Mouse (Mus musculus): ENCODE data around the gene Smyd3. TPM values are rescaled to one million over a fixed set of nuclear protein-coding genes. Genes with fewer than 3 reads are reported as not detected.

Smyd3 gene
- polyA plus RNA-seq, 1 experiment from 2014 or later, result 13.1 TPM

DNA sequence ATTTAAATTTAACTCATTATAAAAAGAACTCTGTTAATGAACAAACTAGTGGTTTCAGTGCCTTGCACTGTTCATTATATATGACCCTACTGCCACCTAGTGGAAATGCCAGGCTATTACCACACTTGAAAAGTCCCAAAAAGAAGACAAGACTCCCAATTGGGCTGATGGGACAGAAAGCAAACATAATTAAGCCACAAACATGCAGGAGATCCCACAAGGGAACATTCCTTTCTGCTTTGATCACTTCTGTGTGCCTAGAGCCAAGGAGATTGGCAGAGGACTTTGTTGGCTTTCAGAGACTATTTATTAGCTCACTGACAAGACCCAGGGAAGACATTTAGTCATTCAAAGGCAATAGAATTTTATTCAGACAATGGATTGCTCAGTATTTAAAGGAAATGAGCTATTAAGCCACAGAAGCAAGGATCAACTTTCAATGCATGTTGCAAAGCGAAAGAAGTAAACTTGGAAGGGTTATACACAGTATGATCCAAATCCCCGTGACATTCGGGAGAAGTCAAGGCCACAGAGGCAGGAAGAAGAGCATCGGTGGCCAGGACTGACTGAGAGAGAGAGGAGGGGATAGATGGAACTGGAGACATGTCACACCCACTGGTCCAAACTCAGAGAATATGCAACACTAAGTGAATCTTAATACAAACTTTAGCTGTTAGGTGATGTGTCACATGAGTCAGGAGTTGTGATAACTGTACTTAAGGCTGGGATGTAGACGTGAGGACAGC, 40.5 kb downstream of the Smyd3 start:
- no peaks in the 10 kb centered on the region for H3K4me1 ChIP-seq (ENCODE audit: control insufficient read depth, insufficient read depth, low read length)
- H3K36me3 ChIP-seq (ENCODE audit: control insufficient read depth, insufficient read depth, low read length), result no peaks in the 10 kb centered on the region
- no peaks in the 10 kb centered on the region for H3K27me3 ChIP-seq (ENCODE audit: control insufficient read depth, insufficient read depth, low read length)
- no peak overlapping the region for H3K27ac ChIP-seq (ENCODE audit: low read depth, low read length)
- WGBS, result 76% methylated on average over 5 of the region's 5 CpGs
- no peak overlapping the region for H3K4me2 ChIP-seq
- H3K9ac ChIP-seq (ENCODE audit: low read length), result no peak overlapping the region
- peak; percentile 54; the same call in 1 of the 2 replicates for ATAC-seq (ENCODE audit: low FRiP score)
- peak; percentile 93 for DNase-seq (ENCODE audit: low spot score, missing footprints)
- H3K4me3 ChIP-seq (ENCODE audit: low read depth, low read length), result no peak overlapping the region
- H3K9me3 ChIP-seq (ENCODE audit: control insufficient read depth, low read length), result peaks cover 3% of the 10 kb centered on the region; the same call in 1 of the 2 replicates

DNA sequence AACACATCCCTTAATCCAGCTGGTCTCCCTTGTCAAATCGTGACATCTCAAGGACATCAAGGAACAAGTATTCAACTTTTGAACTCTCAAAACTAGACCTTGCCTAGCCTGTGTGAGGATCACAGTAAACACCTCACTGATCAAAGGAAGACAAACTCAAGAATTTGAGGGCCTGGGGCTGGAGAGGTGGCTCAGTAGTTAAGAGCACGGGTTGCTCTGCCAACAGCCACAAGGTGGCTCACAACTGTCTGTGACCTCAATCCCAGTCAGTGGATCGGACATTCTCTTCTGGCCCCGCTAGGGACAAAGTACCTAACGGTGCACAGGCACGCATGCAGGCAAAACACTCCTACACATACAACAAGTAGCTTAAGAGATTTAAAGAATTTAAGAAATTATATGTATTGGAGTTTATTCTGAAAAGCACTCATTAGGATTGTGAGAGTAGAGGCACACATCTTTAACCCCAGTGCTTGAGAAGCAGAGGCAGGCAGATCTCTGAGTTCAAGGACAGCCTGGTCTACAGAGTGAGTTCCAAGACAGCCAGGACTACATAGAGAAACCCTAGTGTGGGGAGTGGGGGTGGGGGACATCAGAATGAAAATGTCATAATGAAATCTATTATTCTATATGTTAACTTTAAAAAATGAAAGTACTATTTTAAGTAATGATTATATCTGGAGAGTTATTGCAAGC, 41.2 kb downstream of the Smyd3 start:
- H3K4me2 ChIP-seq, result no peak overlapping the region
- no peak overlapping the region for H3K27ac ChIP-seq (ENCODE audit: low read depth, low read length)
- WGBS, result 67% methylated on average over 6 of the region's 6 CpGs
- H3K36me3 ChIP-seq (ENCODE audit: control insufficient read depth, insufficient read depth, low read length), result no peaks in the 10 kb centered on the region
- DNase-seq (ENCODE audit: low spot score, missing footprints) (no peak), ATAC-seq (ENCODE audit: low FRiP score) (peak; percentile 52; the same call in 1 of the 2 replicates)
- no peak overlapping the region for H3K9ac ChIP-seq (ENCODE audit: low read length)
- H3K27me3 ChIP-seq (ENCODE audit: control insufficient read depth, insufficient read depth, low read length), result no peaks in the 10 kb centered on the region
- H3K9me3 ChIP-seq (ENCODE audit: control insufficient read depth, low read length), result peaks cover 3% of the 10 kb centered on the region; the same call in 1 of the 2 replicates
- H3K4me3 ChIP-seq (ENCODE audit: low read depth, low read length), result no peak overlapping the region
- H3K4me1 ChIP-seq (ENCODE audit: control insufficient read depth, insufficient read depth, low read length), result no peaks in the 10 kb centered on the region

DNA sequence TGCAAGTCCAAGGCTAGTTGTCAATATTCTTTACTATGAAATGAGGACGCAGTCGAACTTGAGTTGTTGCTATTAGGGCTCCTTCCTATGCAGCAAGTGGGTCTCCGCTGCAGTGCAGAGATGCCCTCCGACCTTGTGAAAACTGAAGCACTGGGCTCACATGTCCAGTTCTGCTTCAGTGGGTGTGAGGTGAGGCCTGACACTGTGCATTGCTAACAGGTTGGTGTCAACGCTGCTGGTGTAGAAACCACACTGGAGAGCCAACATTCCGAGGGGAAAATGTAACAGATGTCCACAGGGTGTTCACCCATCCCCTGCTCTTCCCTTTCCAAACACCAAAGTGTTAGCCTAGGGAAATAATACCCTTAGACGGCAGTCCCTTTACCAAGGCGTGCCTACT, 43.1 kb downstream of the Smyd3 start:
- Histone ChIP-seq H3K4me1 (ENCODE audit: control insufficient read depth, insufficient read depth, low read length) (no peaks in the 10 kb centered on the region), H3K9me3 (ENCODE audit: control insufficient read depth, low read length) (peaks cover 3% of the 10 kb centered on the region; the same call in 1 of the 2 replicates), H3K4me2 (no peak overlapping the region), H3K36me3 (ENCODE audit: control insufficient read depth, insufficient read depth, low read length) (no peaks in the 10 kb centered on the region), H3K9ac (ENCODE audit: low read length) (no peak overlapping the region), H3K27ac (ENCODE audit: low read depth, low read length) (no peak overlapping the region), H3K27me3 (ENCODE audit: control insufficient read depth, insufficient read depth, low read length) (no peaks in the 10 kb centered on the region), H3K4me3 (ENCODE audit: low read depth, low read length) (no peak overlapping the region)
- ATAC-seq (ENCODE audit: low FRiP score) (no peak), DNase-seq (ENCODE audit: low spot score, missing footprints) (no peak)
- 89% methylated on average over 8 of the region's 8 CpGs for WGBS

DNA sequence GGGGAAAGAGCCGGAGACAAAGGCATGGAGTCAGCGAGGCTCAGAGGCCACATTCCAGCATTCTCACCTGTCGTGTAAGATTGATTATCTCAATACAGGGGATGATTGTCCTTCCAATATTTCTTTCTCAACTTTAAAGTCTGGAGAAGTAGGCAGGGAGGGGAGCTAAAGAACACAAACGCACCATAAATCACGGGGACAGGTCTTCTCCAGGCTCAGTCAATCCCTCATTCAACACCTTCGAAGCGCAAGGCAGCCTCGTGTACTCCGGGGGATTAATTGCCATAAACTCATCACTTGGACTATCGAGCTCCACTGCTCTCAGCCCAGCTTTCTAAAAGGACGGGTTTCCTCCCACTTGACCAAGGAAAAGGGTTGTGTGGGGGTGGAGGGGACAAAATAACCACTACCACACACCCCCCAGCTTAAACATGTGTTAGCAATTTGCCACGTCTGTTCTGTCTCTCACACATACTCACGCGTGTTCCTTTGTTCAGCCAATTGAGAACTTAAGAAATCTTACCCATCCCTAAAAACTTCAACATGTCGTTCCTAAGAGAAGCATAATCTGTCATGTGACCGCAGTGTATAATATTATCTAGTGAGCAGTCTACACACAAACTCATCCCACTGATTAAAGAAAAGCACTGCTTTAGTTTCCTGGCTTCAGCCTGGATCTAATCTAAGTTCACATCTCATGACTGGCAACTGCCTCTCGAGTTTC, 43.8 kb downstream of the Smyd3 start:
- no peak overlapping the region for H3K27ac ChIP-seq (ENCODE audit: low read depth, low read length)
- no peaks in the 10 kb centered on the region for H3K36me3 ChIP-seq (ENCODE audit: control insufficient read depth, insufficient read depth, low read length)
- ATAC-seq (ENCODE audit: low FRiP score), result no peak
- DNase-seq (ENCODE audit: low spot score, missing footprints), result no peak
- H3K9ac ChIP-seq (ENCODE audit: low read length), result no peak overlapping the region
- no peaks in the 10 kb centered on the region for H3K4me1 ChIP-seq (ENCODE audit: control insufficient read depth, insufficient read depth, low read length)
- H3K9me3 ChIP-seq (ENCODE audit: control insufficient read depth, low read length), result peaks cover 3% of the 10 kb centered on the region; the same call in 1 of the 2 replicates
- 91% methylated on average over 17 of the region's 17 CpGs for WGBS
- no peaks in the 10 kb centered on the region for H3K27me3 ChIP-seq (ENCODE audit: control insufficient read depth, insufficient read depth, low read length)
- no peak overlapping the region for H3K4me3 ChIP-seq (ENCODE audit: low read depth, low read length)
- no peak overlapping the region for H3K4me2 ChIP-seq

DNA sequence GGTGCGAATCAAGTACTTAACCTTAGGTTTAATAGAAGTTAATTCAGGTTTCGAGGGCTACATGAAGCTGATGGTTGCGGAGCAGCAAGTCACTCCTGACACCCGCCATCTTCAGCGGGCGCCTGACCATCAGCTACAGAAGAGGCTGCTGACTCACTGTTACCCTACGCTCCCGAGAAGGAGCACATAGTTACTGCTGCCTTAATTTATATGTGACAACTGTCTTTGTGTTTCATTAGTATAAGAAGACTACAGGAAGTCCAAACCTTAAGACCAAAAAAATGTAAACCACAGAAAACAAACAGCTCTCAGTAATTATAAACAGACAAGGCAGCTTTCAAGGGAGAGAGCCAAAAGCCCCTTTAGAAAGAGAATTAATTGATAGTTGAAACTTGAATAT, 49.9 kb downstream of the Smyd3 start:
- Histone ChIP-seq H3K9ac (ENCODE audit: low read length) (no peak overlapping the region), H3K27ac (ENCODE audit: low read depth, low read length) (no peak overlapping the region), H3K36me3 (ENCODE audit: control insufficient read depth, insufficient read depth, low read length) (no peaks in the 10 kb centered on the region), H3K9me3 (ENCODE audit: control insufficient read depth, low read length) (peaks cover 3% of the 10 kb centered on the region; the same call in 1 of the 2 replicates), H3K4me3 (ENCODE audit: low read depth, low read length) (no peak overlapping the region), H3K4me2 (no peak overlapping the region), H3K27me3 (ENCODE audit: control insufficient read depth, insufficient read depth, low read length) (no peaks in the 10 kb centered on the region), H3K4me1 (ENCODE audit: control insufficient read depth, insufficient read depth, low read length) (no peaks in the 10 kb centered on the region)
- WGBS, result 92% methylated on average over 8 of the region's 8 CpGs
- DNase-seq (ENCODE audit: low spot score, missing footprints) (no peak), ATAC-seq (ENCODE audit: low FRiP score) (no peak)

DNA sequence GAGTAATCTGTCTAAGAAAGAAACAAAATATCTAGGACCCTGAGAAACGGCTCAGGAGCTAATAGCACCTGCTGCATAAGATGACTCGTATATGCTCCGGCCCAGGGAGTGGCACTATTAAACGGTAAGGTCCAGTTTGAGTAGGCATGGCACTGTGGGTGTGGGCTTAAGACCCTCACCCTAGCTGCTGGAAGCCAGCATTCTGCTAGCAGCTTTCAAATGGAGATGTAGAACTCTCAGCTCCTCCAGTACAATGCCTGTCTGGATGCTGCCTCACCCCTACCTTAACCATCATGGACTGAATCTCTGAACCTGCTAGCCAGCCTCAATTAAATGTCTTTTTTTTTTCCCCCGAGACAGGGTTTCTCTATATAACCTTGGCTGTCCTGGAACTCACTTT, 55.5 kb downstream of the Smyd3 start:
- H3K27me3 ChIP-seq (ENCODE audit: control insufficient read depth, insufficient read depth, low read length), result no peaks in the 10 kb centered on the region
- no peak for ATAC-seq (ENCODE audit: low FRiP score)
- H3K27ac ChIP-seq (ENCODE audit: low read depth, low read length), result no peak overlapping the region
- no peak overlapping the region for H3K4me2 ChIP-seq
- H3K4me3 ChIP-seq (ENCODE audit: low read depth, low read length), result no peak overlapping the region
- no peaks in the 10 kb centered on the region for H3K36me3 ChIP-seq (ENCODE audit: control insufficient read depth, insufficient read depth, low read length)
- 88% methylated on average over 5 of the region's 5 CpGs for WGBS
- DNase-seq (ENCODE audit: low spot score, missing footprints), result no peak
- no peak overlapping the region for H3K9ac ChIP-seq (ENCODE audit: low read length)
- no peaks in the 10 kb centered on the region for H3K4me1 ChIP-seq (ENCODE audit: control insufficient read depth, insufficient read depth, low read length)
- H3K9me3 ChIP-seq (ENCODE audit: control insufficient read depth, low read length), result no peaks in the 10 kb centered on the region

DNA sequence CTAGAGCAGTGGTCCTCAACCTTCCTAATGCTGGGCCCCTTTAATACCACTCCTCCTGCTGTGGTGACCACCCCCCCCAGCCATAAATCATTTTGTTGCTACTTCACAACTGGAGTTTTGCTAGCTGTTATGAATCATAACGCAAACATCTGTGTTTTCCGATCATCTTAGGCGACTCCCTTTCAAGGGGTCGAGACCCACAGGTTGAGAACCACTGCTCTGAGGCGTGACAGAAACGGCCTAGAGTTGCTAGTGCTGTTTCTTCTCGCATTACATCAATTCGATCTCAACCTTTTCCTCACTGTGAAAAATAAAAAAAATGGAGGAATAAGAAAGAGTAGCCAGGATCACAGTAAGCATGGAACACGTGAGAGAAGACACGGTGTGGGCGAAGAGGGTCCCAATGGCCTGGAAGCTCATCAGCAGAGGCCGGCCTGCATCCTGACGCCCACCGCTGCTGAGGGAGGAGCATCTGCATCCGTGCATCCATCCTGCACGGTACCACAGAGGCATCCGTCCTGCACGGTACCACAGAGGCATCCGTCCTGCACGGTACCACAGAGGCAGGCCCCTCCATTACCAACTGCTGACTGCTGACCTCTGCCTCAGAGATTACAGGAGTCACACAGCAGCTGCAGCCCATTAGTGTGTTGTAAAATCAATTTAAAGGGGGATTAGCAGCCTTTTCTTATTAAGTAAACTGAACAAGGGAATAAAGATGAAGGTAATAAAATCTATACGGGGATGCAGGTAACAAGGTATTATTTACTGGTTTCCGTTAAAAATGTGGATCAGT, 56.6 kb downstream of the Smyd3 start:
- Histone ChIP-seq H3K36me3 (ENCODE audit: control insufficient read depth, insufficient read depth, low read length) (no peaks in the 10 kb centered on the region), H3K4me2 (no peak overlapping the region), H3K4me3 (ENCODE audit: low read depth, low read length) (no peak overlapping the region), H3K27ac (ENCODE audit: low read depth, low read length) (no peak overlapping the region), H3K27me3 (ENCODE audit: control insufficient read depth, insufficient read depth, low read length) (no peaks in the 10 kb centered on the region), H3K4me1 (ENCODE audit: control insufficient read depth, insufficient read depth, low read length) (no peaks in the 10 kb centered on the region), H3K9me3 (ENCODE audit: control insufficient read depth, low read length) (no peaks in the 10 kb centered on the region), H3K9ac (ENCODE audit: low read length) (no peak overlapping the region)
- ATAC-seq (ENCODE audit: low FRiP score), result no peak
- peak; percentile 72 for DNase-seq (ENCODE audit: low spot score, missing footprints)
- 83% methylated on average over 22 of the region's 22 CpGs for whole genome bisulfite sequencing

DNA sequence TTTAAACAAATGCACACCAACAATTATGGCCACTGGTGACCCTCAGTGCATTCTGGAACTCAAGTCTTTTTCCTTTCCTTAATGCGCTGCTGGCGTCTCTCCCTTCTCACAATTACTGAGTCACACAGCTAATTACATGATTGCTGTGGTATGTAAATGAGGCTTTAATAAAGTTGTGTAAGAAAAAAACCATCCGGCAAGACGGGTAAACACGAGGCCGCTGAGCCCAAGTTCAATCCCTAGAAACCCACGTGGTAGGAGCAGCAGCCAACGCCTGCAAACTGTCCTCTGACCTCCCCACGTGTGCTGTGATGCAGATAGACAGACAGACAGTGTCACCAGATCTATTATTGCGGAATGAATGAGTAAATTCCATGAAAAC, 58.9 kb downstream of the Smyd3 start:
- ATAC-seq (ENCODE audit: low FRiP score) (no peak), DNase-seq (ENCODE audit: low spot score, missing footprints) (no peak)
- Histone ChIP-seq H3K4me3 (ENCODE audit: low read depth, low read length) (no peak overlapping the region), H3K4me1 (ENCODE audit: control insufficient read depth, insufficient read depth, low read length) (no peaks in the 10 kb centered on the region), H3K36me3 (ENCODE audit: control insufficient read depth, insufficient read depth, low read length) (no peaks in the 10 kb centered on the region), H3K4me2 (no peak overlapping the region), H3K9me3 (ENCODE audit: control insufficient read depth, low read length) (no peaks in the 10 kb centered on the region), H3K27ac (ENCODE audit: low read depth, low read length) (no peak overlapping the region), H3K27me3 (ENCODE audit: control insufficient read depth, insufficient read depth, low read length) (no peaks in the 10 kb centered on the region), H3K9ac (ENCODE audit: low read length) (no peak overlapping the region)
- WGBS, result 84% methylated on average over 10 of the region's 10 CpGs
